Mouse (Mus musculus) embryonic facial prominence, embryonic 10.5 days (tissue): ENCODE results near the gene Eif4h. TPM values are rescaled to one million over a fixed set of nuclear protein-coding genes. Genes with fewer than 3 reads are reported as not detected.

Experiments
- microRNA-seq: library from miRNA; unstranded; fragments of <30 nt; microRNA quantifications from one replicate; pipeline ENCODE4, GENCODE M21; 2017
- polyA plus RNA-seq: library from polyadenylated mRNA; unstranded; fragments of >200 nt; fragmentation: Nextera tagmentation; extraction: Ambion mirVana; gene quantifications from 2 replicates; pipeline ENCODE4 v1.2.1, GENCODE M21; 2016

Gene Eif4h
- polyA plus RNA-seq, 1 experiment from 2014 or later: 593 TPM

Small RNA genes within 50 kb of the gene (microRNA-seq; reads per million reads assigned to microRNA genes)
- gene Mir7228: not detected

Other genes with a start within 250 kb of the Eif4h start
- 114 and 122 TPM in 2 replicates for gene Gtf2ird1, start 182.8 kb downstream of the Eif4h start, polyA plus RNA-seq
- 5.8 and 6.8 TPM in 2 replicates for gene Clip2, start 87.1 kb downstream of the Eif4h start, polyA plus RNA-seq
- gene Syna, start 79.3 kb downstream of the Eif4h start, polyA plus RNA-seq: 0.10 TPM in 1 of 2 replicates, not detected in the other
- gene Rfc2, start 58.1 kb downstream of the Eif4h start, polyA plus RNA-seq: 414 and 415 TPM in 2 replicates
- 3.4 and 3.7 TPM in 2 replicates for gene Lat2, start 24.5 kb downstream of the Eif4h start, polyA plus RNA-seq
- 5.7 and 5.9 TPM in 2 replicates for gene Limk1, start 49.1 kb upstream of the Eif4h start, polyA plus RNA-seq
- gene Eln, start 107.8 kb upstream of the Eif4h start, polyA plus RNA-seq: 2.4 and 3.9 TPM in 2 replicates